Comparison of ENCODE assay signal across 8 mouse cellular contexts in the genomic region with DNA sequence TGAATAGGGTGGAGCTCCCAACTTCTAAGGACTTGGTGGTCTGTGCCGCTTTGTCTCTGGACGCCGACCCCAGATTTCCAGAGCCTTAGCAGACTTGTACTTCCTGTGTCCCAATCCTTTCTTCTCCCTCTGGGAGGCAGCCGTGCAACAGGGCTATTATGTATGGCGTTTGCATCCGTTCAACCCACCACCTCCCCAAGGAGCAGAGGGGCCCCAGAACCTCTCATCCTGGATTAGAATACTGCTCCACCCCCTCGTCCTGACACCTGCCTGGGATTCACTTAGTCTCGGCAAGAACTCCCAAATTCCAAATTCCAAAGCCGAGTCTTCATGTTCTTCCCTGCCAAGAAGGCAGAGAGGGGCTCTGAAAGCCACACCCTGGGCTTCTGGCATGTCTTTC. TPM values are rescaled to one million over a fixed set of nuclear protein-coding genes. Genes with fewer than 3 reads are reported as not detected.
DNase-seq lines count a peak whose midpoint lies in the region; ATAC-seq lines count a peak whose summit lies in the region.

No protein-coding gene starts in this region.

- WGBS in heart, embryonic 10.5 days = 15% methylated on average over 9 of the region's 9 CpGs
- 9% methylated on average over 9 of the region's 9 CpGs for WGBS in forebrain, embryonic 14.5 days
- 22% methylated on average over 9 of the region's 9 CpGs for WGBS in limb, embryonic 12.5 days

- H3K9ac ChIP-seq in forebrain, embryonic 14.5 days (ENCODE audit: low read length) = no peak overlapping the region
- H3K9ac ChIP-seq in limb, embryonic 12.5 days (replicated peaks) = no peak overlapping the region

- H3K9me3 ChIP-seq in heart, embryonic 10.5 days = no peaks in the 10 kb centered on the region
- no peaks in the 10 kb centered on the region for H3K9me3 ChIP-seq in forebrain, embryonic 14.5 days (replicated peaks; ENCODE audit: control insufficient read depth, low read length)
- H3K9me3 ChIP-seq in limb, embryonic 12.5 days = no peaks in the 10 kb centered on the region

- peak; percentile 33; the same call in 1 of the 2 replicates for ATAC-seq in forebrain, embryonic 14.5 days
- no peak for ATAC-seq in limb, embryonic 12.5 days (ENCODE audit: insufficient number of reproducible peaks, insufficient read depth, low FRiP score, low TSS enrichment, low read depth)

- no peaks in the 10 kb centered on the region for H3K36me3 ChIP-seq in heart, embryonic 10.5 days
- no peaks in the 10 kb centered on the region for H3K36me3 ChIP-seq in forebrain, embryonic 14.5 days (ENCODE audit: control insufficient read depth, insufficient read depth, low read length)
- no peaks in the 10 kb centered on the region for H3K36me3 ChIP-seq in limb, embryonic 12.5 days

- H3K27ac ChIP-seq in heart, embryonic 10.5 days = peak overlapping the region; percentile 86
- no peak overlapping the region for H3K27ac ChIP-seq in forebrain, embryonic 14.5 days (ENCODE audit: low read depth, low read length)
- no peak overlapping the region for H3K27ac ChIP-seq in limb, embryonic 12.5 days

- no peaks in the 10 kb centered on the region; the same call in 1 of the 2 replicates for H3K27me3 ChIP-seq in heart, embryonic 10.5 days (ENCODE audit: insufficient read depth, poor library complexity, severe bottlenecking)
- no peaks in the 10 kb centered on the region for H3K27me3 ChIP-seq in forebrain, embryonic 14.5 days (replicated peaks; ENCODE audit: control insufficient read depth, insufficient read depth, low read length)
- H3K27me3 ChIP-seq in limb, embryonic 12.5 days = peaks cover 15% of the 10 kb centered on the region

- no peak for DNase-seq in heart, embryonic 10.5 days (ENCODE audit: low spot score)
- DNase-seq in heart, postnatal 4 days = no peak
- DNase-seq in R1 (ENCODE audit: low read depth, low spot score) = peak; percentile 29
- no peak for DNase-seq in forebrain, embryonic 14.5 days (ENCODE audit: low spot score)
- DNase-seq in adrenal gland, adult 8-10 months = no peak
- DNase-seq in adrenal gland, postnatal 10 days = no peak
- DNase-seq in c-Kit-positive CD71-positive TER-119-positive erythroid progenitor cells, embryonic 14.5 days (ENCODE audit: low spot score) = no peak

- peaks cover 28% of the 10 kb centered on the region for H3K4me1 ChIP-seq in heart, embryonic 10.5 days
- H3K4me1 ChIP-seq in forebrain, embryonic 14.5 days (ENCODE audit: control insufficient read depth, insufficient read depth, low read length) = peaks cover 4% of the 10 kb centered on the region; the same call in 1 of the 2 replicates
- H3K4me1 ChIP-seq in limb, embryonic 12.5 days (replicated peaks) = no peaks in the 10 kb centered on the region

- 0 out of 2 replicates have a peak overlapping the region, but pooled peaks have one; percentile 22 for H3K4me3 ChIP-seq in heart, embryonic 10.5 days
- H3K4me3 ChIP-seq in forebrain, embryonic 14.5 days (ENCODE audit: low read depth, low read length) = no peak overlapping the region
- no peak overlapping the region for H3K4me3 ChIP-seq in limb, embryonic 12.5 days (replicated peaks)

- peak overlapping the region; percentile 34; the same call in 1 of the 2 replicates for H3K4me2 ChIP-seq in forebrain, embryonic 14.5 days (ENCODE audit: low read length)
- H3K4me2 ChIP-seq in limb, embryonic 12.5 days = peak overlapping the region; percentile 23

RNA-seq across cellular contexts. Expression of gene Tbx19, which starts 40.8 kb away (rescaled TPM):
- polyA plus RNA-seq in heart, embryonic 10.5 days (2016; fragmentation: Nextera tagmentation; extraction: Ambion mirVana) = not detected in 2 replicates
- not detected for total RNA-seq in heart, postnatal 4 days (2021)
- polyA plus RNA-seq in forebrain, embryonic 14.5 days (2014; fragmentation: Nextera tagmentation; extraction: Ambion mirVana) = 0.07 and 0.13 TPM in 2 replicates
- polyA plus RNA-seq in limb, embryonic 12.5 days (2016; fragmentation: Nextera tagmentation; extraction: Ambion mirVana) = not detected in 2 replicates
- not detected for total RNA-seq in adrenal gland, adult 8-10 months (2022)
- not detected for total RNA-seq in adrenal gland, postnatal 10 days (2021)
